Mouse (Mus musculus) lung, postnatal 0 days (tissue): ENCODE measurements at regions not wholly inside any gene's neighbourhood (a gene's known extent, or its start where the extent isn't known, plus 50 kb on each side); places are given as distances from the start of the nearest gene placed in this dataset.
A peak's percentile ranks its signal among the peaks of the same experiment; 100 is the strongest.

ENCODE experiments used
- ATAC-seq: fragments of 200-750 bp; cut with Nextera tagmentation; 2 replicates; pipeline ENCODE4 v1.8.0; 2017; ENCODE audit warnings: moderate library complexity
- DNase-seq: peaks from one replicate; pipeline ENCODE4 v3.0.0-alpha.2; 2016; ENCODE audit warnings: low spot score
- H3K27ac ChIP-seq: fragments of 300-500 bp; sonication (generic); 2 replicates; pipeline ENCODE4 v1.5.1; 2014; ENCODE audit warnings: antibody characterized with exemption, mild to moderate bottlenecking, low read length, mixed read lengths
- H3K27me3 ChIP-seq: fragments of 300-500 bp; sonication (generic); replicated peaks from 2 replicates; pipeline ENCODE4 v1.6.1; 2014; ENCODE audit warnings: low read length, mixed read lengths; ENCODE audit not compliant: insufficient read depth
- H3K36me3 ChIP-seq: fragments of 300-500 bp; sonication (generic); 2 replicates; pipeline ENCODE4 v1.6.1; 2014; ENCODE audit warnings: low read length, mixed read lengths; ENCODE audit not compliant: insufficient read depth
- H3K4me1 ChIP-seq: fragments of 300-500 bp; sonication (generic); 2 replicates; pipeline ENCODE4 v1.6.1; 2014; ENCODE audit warnings: antibody characterized with exemption, low read depth, low read length, mixed read lengths; ENCODE audit not compliant: insufficient read depth
- H3K4me2 ChIP-seq: fragments of 300-500 bp; sonication (generic); replicated peaks from 2 replicates; pipeline ENCODE4 v1.6.1; 2014; ENCODE audit warnings: low read depth, mild to moderate bottlenecking, low read length, moderate library complexity, mixed read lengths
- H3K4me3 ChIP-seq: fragments of 300-500 bp; sonication (generic); 2 replicates; pipeline ENCODE4 v1.5.1; 2014; ENCODE audit warnings: low read depth, low read length
- H3K9ac ChIP-seq: fragments of 300-500 bp; sonication (generic); replicated peaks from 2 replicates; pipeline ENCODE4 v1.6.1; 2014; ENCODE audit warnings: low read depth, mild to moderate bottlenecking
- H3K9me3 ChIP-seq: fragments of 300-500 bp; sonication (generic); 2 replicates; pipeline ENCODE4 v1.6.1; 2016; ENCODE audit warnings: low read length, mixed read lengths
- CTCF ChIP-seq: IDR thresholded peaks from 2 replicates; pipeline ENCODE4 v1.5.1; 2016; ENCODE audit warnings: antibody characterized with exemption, mild to moderate bottlenecking
- EP300 ChIP-seq: IDR thresholded peaks from 2 replicates; pipeline ENCODE4 v1.6.1; 2016; ENCODE audit warnings: antibody characterized with exemption, mild to moderate bottlenecking, control low read depth
- WGBS: fragments of 180-500 bp; shearing (Covaris S2); extraction: QIAGEN DNeasy Blood & Tissue Kit; methylation state at CpG from one replicate; pipeline ENCODE4 v1.1.7; 2014; 5-methylcytosine and 5-hydroxymethylcytosine counted together

DNA sequence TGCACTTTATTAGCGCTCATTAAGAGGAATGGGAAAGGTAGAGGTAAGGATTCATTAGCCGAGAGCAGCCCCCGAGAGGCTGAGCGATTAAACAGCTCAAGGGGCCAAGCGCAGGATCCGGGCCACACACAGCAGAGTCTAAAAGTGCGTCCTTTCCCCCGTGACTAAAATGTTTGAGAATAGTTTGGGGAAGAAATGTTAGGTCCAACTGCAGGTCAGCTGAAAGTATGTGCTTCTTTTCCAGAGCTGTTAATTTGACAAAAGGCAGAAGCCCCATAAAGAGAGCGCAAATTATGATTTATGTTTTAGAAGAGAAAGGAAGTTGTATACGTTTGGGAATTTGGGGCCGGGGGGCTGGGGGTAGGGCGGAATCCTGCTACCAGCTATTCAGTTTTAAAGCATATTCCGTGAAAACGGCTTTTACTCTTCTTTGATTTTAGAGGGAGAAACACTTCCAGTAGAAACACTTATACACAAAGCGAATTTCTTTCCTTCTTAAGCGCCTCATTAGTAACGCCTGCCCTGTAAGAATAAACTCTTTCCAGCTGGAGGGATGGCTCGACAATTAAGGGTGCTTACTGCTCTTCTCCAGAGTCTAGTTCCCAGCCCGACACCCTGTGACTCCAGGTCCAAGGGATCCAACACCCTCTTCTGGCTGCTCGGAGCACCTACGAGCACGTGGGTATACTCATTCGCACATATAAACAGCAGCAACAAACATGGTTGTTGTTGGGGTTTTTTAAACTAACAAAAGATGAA is 210.8 kb upstream of the 1700056E22Rik start:
- Histone ChIP-seq H3K4me2 (peak overlapping the region; percentile 12; the same call in 1 of the 2 replicates), H3K4me1 (no peaks in the 10 kb centered on the region), H3K4me3 (no peak overlapping the region), H3K36me3 (no peaks in the 10 kb centered on the region), H3K27ac (no peak overlapping the region), H3K9ac (no peak overlapping the region), H3K9me3 (no peaks in the 10 kb centered on the region), H3K27me3 (no peaks in the 10 kb centered on the region)
- WGBS, result 63% methylated on average over 23 of the region's 23 CpGs
- TF ChIP-seq CTCF (no peak), EP300 (no peak)
- DNase-seq (no peak), ATAC-seq (no peak)

DNA sequence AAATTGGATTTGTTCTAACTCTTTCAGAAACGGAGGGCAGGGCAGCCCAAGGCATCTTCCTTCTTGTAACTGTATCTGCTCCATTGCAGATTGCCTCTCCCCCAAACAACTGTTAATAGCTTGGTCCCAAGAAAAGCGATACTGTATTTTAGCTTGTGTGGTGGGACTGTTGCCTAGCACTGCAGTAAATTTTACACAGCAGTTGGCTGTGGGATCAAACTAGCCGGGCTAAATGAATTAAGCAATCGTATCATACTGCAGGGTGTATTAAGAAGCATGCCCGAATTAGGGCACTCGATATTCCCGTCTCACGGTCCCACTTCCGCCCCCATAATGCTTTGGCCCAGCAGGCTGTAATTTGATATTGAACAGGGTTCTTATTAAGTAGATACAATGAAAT is 210.2 kb upstream of the 1700056E22Rik start:
- Histone ChIP-seq H3K4me3 (no peak overlapping the region), H3K9ac (no peak overlapping the region), H3K4me1 (no peaks in the 10 kb centered on the region), H3K4me2 (peak overlapping the region; percentile 12; the same call in 1 of the 2 replicates), H3K9me3 (no peaks in the 10 kb centered on the region), H3K27ac (no peak overlapping the region), H3K36me3 (no peaks in the 10 kb centered on the region), H3K27me3 (no peaks in the 10 kb centered on the region)
- TF ChIP-seq CTCF (no peak), EP300 (no peak)
- DNase-seq, result peak; percentile 30
- ATAC-seq, result peak; percentile 32; the same call in 1 of the 2 replicates
- 65% methylated on average over 9 of the region's 9 CpGs for WGBS

DNA sequence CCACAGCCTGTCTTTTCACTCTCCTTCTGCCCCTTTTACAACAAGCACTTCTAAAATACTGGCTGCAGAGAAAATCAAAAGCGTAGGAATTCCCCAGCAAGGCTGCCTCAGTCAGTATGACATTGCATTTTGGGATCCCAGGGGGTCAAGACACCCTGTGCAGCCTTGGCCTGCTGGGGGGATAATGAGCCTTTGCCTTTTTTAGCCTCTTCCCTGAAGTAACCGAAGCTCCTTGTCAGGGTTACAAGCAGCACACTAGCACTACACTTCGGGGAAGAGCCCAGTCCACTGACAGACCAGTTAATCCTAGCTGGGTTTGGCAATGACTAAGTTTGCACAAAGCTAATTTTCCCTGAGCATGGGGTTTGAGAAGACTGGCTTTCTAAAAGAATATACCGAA is 207.7 kb upstream of the 1700056E22Rik start:
- H3K9ac ChIP-seq, result no peak overlapping the region
- no peak overlapping the region for H3K27ac ChIP-seq
- no peak overlapping the region for H3K4me3 ChIP-seq
- TF ChIP-seq EP300 (no peak), CTCF (no peak)
- no peaks in the 10 kb centered on the region for H3K9me3 ChIP-seq
- 62% methylated on average over 4 of the region's 4 CpGs for WGBS
- ATAC-seq (no peak), DNase-seq (no peak)
- H3K4me1 ChIP-seq, result no peaks in the 10 kb centered on the region
- no peak overlapping the region for H3K4me2 ChIP-seq
- H3K27me3 ChIP-seq, result no peaks in the 10 kb centered on the region
- H3K36me3 ChIP-seq, result no peaks in the 10 kb centered on the region

DNA sequence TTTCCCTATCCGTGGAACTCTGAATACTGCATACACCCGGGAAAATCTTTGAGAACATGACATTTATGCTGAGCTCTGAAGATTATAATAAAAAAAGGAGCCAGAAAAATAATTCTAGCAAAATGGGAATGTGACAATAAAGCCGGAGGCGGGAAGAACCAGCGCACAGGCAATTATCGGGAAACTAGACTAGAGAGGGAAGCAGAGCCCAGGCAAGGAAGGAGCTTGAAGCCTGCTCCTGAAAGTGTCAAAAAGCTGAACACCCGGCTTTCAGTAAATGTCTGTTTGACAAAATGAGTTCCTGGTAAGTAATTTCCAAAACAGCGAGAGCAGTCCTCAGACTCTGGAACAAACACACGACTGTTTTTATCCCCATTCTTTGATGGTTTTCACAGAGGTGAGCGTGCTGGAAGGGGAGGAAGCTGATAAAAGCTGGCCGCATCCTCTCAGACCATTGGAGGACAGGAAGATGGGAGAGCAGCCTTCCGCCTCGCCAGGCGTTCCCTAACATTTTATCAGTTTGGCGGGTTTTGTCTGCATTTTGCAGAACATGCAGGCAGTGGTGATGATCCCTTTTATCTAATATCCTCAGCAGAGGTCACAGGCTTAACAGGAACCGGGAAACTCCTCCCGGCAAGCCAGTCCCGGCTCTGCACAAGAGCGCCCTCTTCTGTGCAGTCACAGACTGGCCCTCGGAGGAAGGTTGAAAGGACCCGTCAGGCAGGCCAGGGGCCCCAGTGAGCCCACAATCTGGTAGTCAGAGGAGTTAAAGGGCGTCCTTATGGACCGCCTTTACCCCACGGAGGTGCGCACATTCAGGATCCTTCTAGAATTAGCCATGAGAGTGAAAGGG is 201.3 kb upstream of the 1700056E22Rik start:
- Histone ChIP-seq H3K36me3 (no peaks in the 10 kb centered on the region), H3K4me3 (no peak overlapping the region), H3K4me2 (peak overlapping the region; percentile 25), H3K4me1 (no peaks in the 10 kb centered on the region), H3K27ac (no peak overlapping the region), H3K27me3 (no peaks in the 10 kb centered on the region), H3K9ac (no peak overlapping the region), H3K9me3 (no peaks in the 10 kb centered on the region)
- ATAC-seq, result peak; percentile 61
- WGBS, result 20% methylated on average over 25 of the region's 25 CpGs
- TF ChIP-seq EP300 (no peak), CTCF (peak; percentile 96)
- peak; percentile 73 for DNase-seq

DNA sequence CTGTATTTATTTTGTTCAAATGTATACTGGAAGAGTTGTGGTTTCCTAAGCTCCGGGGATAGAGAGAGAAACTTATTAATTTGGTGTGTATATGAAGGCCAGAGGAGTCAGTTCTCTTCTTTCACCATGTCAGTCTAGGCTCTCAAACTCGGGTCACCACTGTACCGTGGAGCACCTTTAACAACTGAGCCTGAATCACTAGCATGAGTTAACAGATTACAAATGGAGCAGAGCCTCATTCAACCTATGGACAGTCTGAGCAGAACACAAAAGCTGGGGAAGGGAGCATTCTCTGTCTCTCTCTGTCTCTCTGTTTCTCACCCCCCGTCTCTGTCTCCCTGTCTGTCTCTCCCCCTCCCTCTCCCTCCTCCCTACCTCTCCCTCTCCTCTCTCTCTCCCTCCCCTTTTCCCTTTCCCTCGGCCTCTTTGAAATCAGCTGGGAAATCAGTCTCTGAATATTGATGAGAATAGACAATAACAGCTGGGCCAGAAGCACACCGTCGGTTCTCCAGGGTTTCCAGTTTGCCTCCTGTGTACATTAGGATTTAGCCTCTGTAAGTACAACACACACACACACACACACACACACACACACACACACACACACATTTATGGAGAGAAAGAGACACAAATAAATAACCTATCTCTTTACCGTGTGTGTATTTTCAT is 200.4 kb upstream of the 1700056E22Rik start:
- no peaks in the 10 kb centered on the region for H3K4me1 ChIP-seq
- H3K9ac ChIP-seq, result no peak overlapping the region
- 63% methylated on average over 8 of the region's 8 CpGs for WGBS
- ATAC-seq (no peak), DNase-seq (no peak)
- H3K27me3 ChIP-seq, result no peaks in the 10 kb centered on the region
- H3K27ac ChIP-seq, result no peak overlapping the region
- no peak for TF ChIP-seq EP300
- TF ChIP-seq CTCF, result no peak
- H3K36me3 ChIP-seq, result no peaks in the 10 kb centered on the region
- H3K9me3 ChIP-seq, result no peaks in the 10 kb centered on the region
- no peak overlapping the region for H3K4me2 ChIP-seq
- H3K4me3 ChIP-seq, result no peak overlapping the region

DNA sequence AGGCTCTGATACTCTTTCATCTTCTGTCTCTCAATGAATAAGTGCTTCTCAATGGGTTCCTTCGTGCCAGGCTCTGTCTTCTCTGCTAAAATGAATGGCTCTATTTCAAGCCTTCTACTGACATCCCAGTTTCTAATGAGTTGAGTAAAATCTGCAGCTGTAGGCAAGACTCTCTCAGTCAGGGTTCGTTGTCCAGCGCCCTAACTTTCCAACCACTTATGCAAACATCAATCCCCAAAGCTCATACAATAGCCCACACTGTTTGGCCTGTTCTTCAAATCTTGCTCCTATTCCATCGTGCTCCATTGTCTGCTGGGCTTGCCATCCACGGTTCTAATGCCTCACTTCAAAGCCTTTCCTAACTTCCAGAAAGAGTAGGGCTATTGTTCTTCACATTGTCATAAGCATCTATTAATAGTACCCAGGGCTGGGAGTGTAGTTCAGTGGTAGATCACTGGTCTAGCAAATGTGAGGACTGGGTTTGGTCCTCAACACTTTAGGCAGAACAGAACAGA is 199.7 kb upstream of the 1700056E22Rik start:
- no peak for TF ChIP-seq EP300
- TF ChIP-seq CTCF, result no peak
- WGBS, result 56% methylated on average over 5 of the region's 5 CpGs
- Histone ChIP-seq H3K4me3 (no peak overlapping the region), H3K27me3 (no peaks in the 10 kb centered on the region), H3K9ac (no peak overlapping the region), H3K4me2 (no peak overlapping the region), H3K36me3 (no peaks in the 10 kb centered on the region), H3K9me3 (no peaks in the 10 kb centered on the region), H3K27ac (no peak overlapping the region), H3K4me1 (no peaks in the 10 kb centered on the region)
- ATAC-seq (no peak), DNase-seq (no peak)
